Mouse (Mus musculus) olfactory bulb, adult 2 months (tissue): Measurements from ENCODE around the gene Gstm1. TPM values are rescaled to one million over a fixed set of nuclear protein-coding genes. Genes with fewer than 3 reads are reported as not detected.
"Not testable (repeated sequence)": the region's sequence is repeated elsewhere in the genome, so short reads cannot be mapped to it uniquely, and the experiment has no call there.

Source experiments
- H3K27ac ChIP-seq: fragments of 200-500 bp; 2 replicates; pipeline ENCODE4 v1.5.1; 2012; ENCODE audit warnings: low read depth, low read length; ENCODE audit not compliant: insufficient read depth
- H3K4me1 ChIP-seq: fragments of 200-500 bp; 2 replicates; pipeline ENCODE4 v1.6.1; 2012; ENCODE audit warnings: low read length; ENCODE audit not compliant: control insufficient read depth, insufficient read depth
- H3K4me3 ChIP-seq: fragments of 200-500 bp; 2 replicates; pipeline ENCODE4 v1.5.1; 2012; ENCODE audit warnings: mild to moderate bottlenecking, low read depth, low read length, moderate library complexity; ENCODE audit not compliant: insufficient read depth
- CTCF ChIP-seq: fragments of 200-500 bp; IDR thresholded peaks from 2 replicates; pipeline ENCODE4 v1.5.1; 2012; ENCODE audit warnings: low read depth, mild to moderate bottlenecking, low read length, moderate library complexity; ENCODE audit not compliant: insufficient read depth
- POLR2A ChIP-seq: fragments of 200-500 bp; IDR thresholded peaks from 2 replicates; pipeline ENCODE4 v1.6.1; 2012; ENCODE audit warnings: mild to moderate bottlenecking, low read depth, low read length, moderate library complexity; ENCODE audit not compliant: insufficient read depth
- WGBS: fragments of 180-500 bp; shearing (Covaris S2); methylation state at CpG from one replicate; pipeline ENCODE4 v1.1.7; 2018; 5-methylcytosine and 5-hydroxymethylcytosine counted together
- polyA plus RNA-seq: library from polyadenylated mRNA; stranded (reverse); fragments of >200 nt; gene quantifications from 2 replicates; pipeline ENCODE4 v1.2.4, GENCODE M21; 2012; ENCODE audit warnings: low replicate concordance; ENCODE audit not compliant: missing spikeins, insufficient read depth, insufficient read length

Gstm1 gene
- polyA plus RNA-seq, 1 experiment: not detected

GRCm38 (mm10) chr3:108044394-108045140 is 26.8 kb upstream of the Gstm1 start, which contains the start of gene Gstm4:
TSS of gene Gstm4 (minus strand) at chr3:108044894.
- Histone ChIP-seq H3K4me3 (peak within 1 kb of the TSS; percentile 64), H3K27ac (no peak within 1 kb of the TSS), H3K4me1 (peaks cover 6% of the 10 kb centered on the region)
- TF ChIP-seq CTCF (no peak), POLR2A (no peak; the same call in 1 of the 2 replicates)
- 4% methylated on average over 29 of the region's 29 CpGs for WGBS

GRCm38 (mm10) chr3:108033156-108033555 is 15.4 kb upstream of the Gstm1 start:
- Histone ChIP-seq H3K4me3 (no peak overlapping the region), H3K27ac (no peak overlapping the region), H3K4me1 (no peaks in the 10 kb centered on the region)
- TF ChIP-seq POLR2A: no peak
- TF ChIP-seq CTCF: no peak
- WGBS: 74% methylated on average over 5 of the region's 5 CpGs

DNA sequence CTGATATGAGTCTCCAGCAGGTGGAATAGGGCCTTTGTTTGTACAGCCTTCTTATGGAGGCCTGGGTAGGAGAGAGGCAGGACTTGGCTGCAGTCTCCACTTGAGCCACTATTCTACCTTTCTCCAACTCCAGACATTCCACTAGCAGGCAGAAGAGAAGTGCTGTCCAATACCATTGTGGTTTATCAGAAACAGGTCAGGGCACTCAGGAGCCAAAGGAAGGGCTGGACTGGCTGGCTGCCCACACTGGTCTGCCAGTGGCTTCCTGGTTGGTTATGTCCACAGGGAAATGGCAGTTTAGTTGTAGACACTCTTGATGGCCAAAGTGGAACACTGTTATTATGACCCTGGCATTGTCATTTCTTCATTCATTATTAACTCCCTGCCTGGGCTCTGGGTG is 14.3 kb upstream of the Gstm1 start:
- H3K4me3 ChIP-seq: no peak overlapping the region
- TF ChIP-seq POLR2A (no peak), CTCF (no peak)
- H3K27ac ChIP-seq: no peak overlapping the region
- no peaks in the 10 kb centered on the region for H3K4me1 ChIP-seq

- H3K4me3 ChIP-seq: no peak overlapping the region
- H3K27ac ChIP-seq: no peak overlapping the region
- WGBS: 82% methylated on average over 4 of the region's 4 CpGs
- TF ChIP-seq POLR2A: no peak
- no peak for TF ChIP-seq CTCF
- no peaks in the 10 kb centered on the region for H3K4me1 ChIP-seq
These were observed 11.0 kb upstream of the Gstm1 start for GRCm38 (mm10) chr3:108028641-108029365.

- TF ChIP-seq POLR2A: no peak
- no peak for TF ChIP-seq CTCF
- 78% methylated on average over 1 of the region's 1 CpGs for WGBS
- Histone ChIP-seq H3K4me1 (no peaks in the 10 kb centered on the region), H3K27ac (no peak overlapping the region), H3K4me3 (no peak overlapping the region)
These were observed 8.8 kb upstream of the Gstm1 start for GRCm38 (mm10) chr3:108026597-108026996.

DNA sequence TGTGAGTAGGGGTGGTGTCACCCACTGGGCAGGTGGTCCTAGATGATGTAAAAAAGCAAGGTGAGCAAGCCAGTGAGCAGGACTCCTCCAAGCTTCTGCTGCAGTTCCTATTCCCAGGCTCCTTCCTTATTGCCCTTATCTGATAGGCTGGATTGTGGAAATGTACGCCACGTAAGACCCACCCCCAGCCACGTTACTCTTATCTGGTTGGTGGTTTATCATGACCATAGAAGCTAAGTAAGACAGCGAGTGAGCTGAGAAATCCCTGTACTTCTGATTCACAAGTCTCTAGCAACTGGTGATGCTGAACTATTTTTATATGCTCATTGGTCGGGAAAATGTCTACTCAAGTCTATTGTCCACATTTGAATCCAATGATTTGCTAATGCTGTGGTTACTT is 8.3 kb upstream of the Gstm1 start:
- no peak overlapping the region for H3K4me3 ChIP-seq
- TF ChIP-seq CTCF (no peak), POLR2A (no peak)
- WGBS: 75% methylated on average over 5 of the region's 5 CpGs

DNA sequence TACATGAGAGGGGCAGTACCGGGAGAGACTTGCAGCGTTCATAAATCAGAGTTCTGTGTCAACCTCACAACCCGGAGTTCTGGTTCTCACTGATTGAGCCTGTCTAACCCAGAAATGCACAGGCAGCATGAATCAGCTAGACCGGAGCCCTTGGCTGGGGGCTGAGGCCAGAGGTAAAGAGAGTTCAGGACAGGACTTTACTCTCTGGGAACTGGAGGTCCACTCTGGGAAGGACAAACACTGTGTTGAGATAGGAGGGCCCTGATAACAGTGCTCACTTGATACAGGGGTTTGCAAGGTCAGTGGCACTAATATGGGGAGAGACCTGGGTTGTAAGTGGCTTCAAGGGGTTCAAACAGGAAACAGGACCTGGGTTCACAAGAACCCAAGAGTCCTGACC is 7.5 kb upstream of the Gstm1 start:
- no peaks in the 10 kb centered on the region for H3K4me1 ChIP-seq
- 57% methylated on average over 4 of the region's 4 CpGs for WGBS
- no peak overlapping the region for H3K4me3 ChIP-seq
- TF ChIP-seq POLR2A (no peak), CTCF (no peak)
- H3K27ac ChIP-seq: no peak overlapping the region

More for the DNA sequence above, 8.3 kb upstream of the Gstm1 start:
- no peak overlapping the region for H3K27ac ChIP-seq
- H3K4me1 ChIP-seq: no peaks in the 10 kb centered on the region

- H3K4me3 ChIP-seq: no peak overlapping the region
- TF ChIP-seq CTCF (no peak), POLR2A (no peak)
- 62% methylated on average over 6 of the region's 6 CpGs for WGBS
- no peak overlapping the region for H3K27ac ChIP-seq
- peaks cover 5% of the 10 kb centered on the region for H3K4me1 ChIP-seq
These were observed 4.9 kb upstream of the Gstm1 start for GRCm38 (mm10) chr3:108022650-108023049.

DNA sequence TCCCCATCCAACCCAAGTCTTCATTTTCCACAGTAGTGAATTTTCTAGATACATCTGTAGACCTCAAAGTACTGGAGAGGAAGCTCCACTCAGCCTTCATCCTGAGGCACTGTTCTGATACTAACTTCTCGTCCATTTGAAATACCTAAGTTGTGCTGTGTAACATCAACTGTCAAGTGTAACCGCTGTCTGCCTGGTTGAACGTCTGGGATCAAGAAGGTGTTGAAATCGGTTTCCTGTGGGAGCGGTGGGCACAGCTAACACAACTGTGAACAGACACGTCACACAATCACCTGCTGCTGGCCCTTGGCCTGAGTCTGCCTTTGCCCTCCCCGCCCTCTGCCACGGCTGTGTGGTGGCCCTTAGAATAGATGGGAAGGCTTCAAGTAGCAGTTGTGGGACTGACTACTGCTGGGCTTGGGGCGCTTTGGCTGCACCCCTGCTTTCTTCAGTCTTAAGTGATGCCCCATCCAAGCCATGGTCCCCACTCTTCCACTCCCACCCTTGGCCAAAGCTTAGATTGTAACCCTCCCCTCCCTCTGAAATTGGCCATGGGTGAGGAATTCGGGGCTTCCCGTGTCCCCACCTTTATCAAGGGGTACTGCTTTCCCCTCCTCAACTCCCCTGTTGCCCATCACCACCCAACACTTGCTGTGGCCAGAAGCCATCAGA is 2.7 kb upstream of the Gstm1 start:
- H3K27ac ChIP-seq, H3K4me3 ChIP-seq: not testable (repeated sequence)
- 91% methylated on average over 11 of the region's 11 CpGs for WGBS
- peaks cover 13% of the 10 kb centered on the region for H3K4me1 ChIP-seq

GRCm38 (mm10) chr3:108019226-108019625 is 1.5 kb upstream of the Gstm1 start:
- H3K4me1 ChIP-seq: peaks cover 15% of the 10 kb centered on the region
- 79% methylated on average over 3 of the region's 3 CpGs for WGBS
- not testable (repeated sequence) for H3K27ac ChIP-seq, H3K4me3 ChIP-seq
